Mouse (Mus musculus) heart, embryonic 13.5 days (tissue): ENCODE measurements around the gene Pex26. TPM values are rescaled to one million over a fixed set of nuclear protein-coding genes. Genes with fewer than 3 reads are reported as not detected.

ENCODE experiments used
- ATAC-seq: fragments of 200-750 bp; cut with Nextera tagmentation; 2 replicates; pipeline ENCODE4 v1.8.0; 2017; ENCODE audit warnings: moderate TSS enrichment; ENCODE audit not compliant: insufficient number of reproducible peaks, low FRiP score, low TSS enrichment; ENCODE audit errors: extremely low read depth
- H3K27ac ChIP-seq: fragments of 300-500 bp; sonication (generic); replicated peaks from 2 replicates; pipeline ENCODE4 v1.5.1; 2015; ENCODE audit warnings: moderate library complexity, mild to moderate bottlenecking, inconsistent platforms
- H3K27me3 ChIP-seq: fragments of 300-500 bp; sonication (generic); replicated peaks from 2 replicates; pipeline ENCODE4 v1.6.1; 2015; ENCODE audit warnings: mild to moderate bottlenecking, inconsistent platforms
- H3K36me3 ChIP-seq: fragments of 300-500 bp; sonication (generic); 2 replicates; pipeline ENCODE4 v1.6.1; 2015; ENCODE audit warnings: mild to moderate bottlenecking, inconsistent platforms
- H3K4me1 ChIP-seq: fragments of 300-500 bp; sonication (generic); 2 replicates; pipeline ENCODE4 v1.6.1; 2015; ENCODE audit warnings: inconsistent platforms
- H3K4me2 ChIP-seq: fragments of 300-500 bp; sonication (generic); 2 replicates; pipeline ENCODE4 v1.6.1; 2015; ENCODE audit warnings: inconsistent platforms, mild to moderate bottlenecking, moderate library complexity
- H3K4me3 ChIP-seq: fragments of 300-500 bp; sonication (generic); 2 replicates; pipeline ENCODE4 v1.5.1; 2015; ENCODE audit warnings: moderate library complexity, mild to moderate bottlenecking, inconsistent platforms
- H3K9ac ChIP-seq: fragments of 300-500 bp; sonication (generic); 2 replicates; pipeline ENCODE4 v1.6.1; 2015; ENCODE audit warnings: inconsistent platforms, mild to moderate bottlenecking, moderate library complexity
- H3K9me3 ChIP-seq: fragments of 300-500 bp; sonication (generic); 2 replicates; pipeline ENCODE4 v1.6.1; 2016; ENCODE audit warnings: inconsistent platforms
- WGBS: fragments of 180-500 bp; shearing (Covaris S2); methylation state at CpG from one replicate; pipeline ENCODE4 v1.1.7; 2015; ENCODE audit warnings: mixed read lengths; 5-methylcytosine and 5-hydroxymethylcytosine counted together
- polyA plus RNA-seq: library from polyadenylated mRNA; unstranded; fragments of >200 nt; fragmentation: Nextera tagmentation; extraction: Ambion mirVana; gene quantifications from 2 replicates; pipeline ENCODE4 v1.2.1, GENCODE M21; 2015

Pex26 gene
- polyA plus RNA-seq, 1 experiment from 2014 or later, result 4.7 TPM

DNA sequence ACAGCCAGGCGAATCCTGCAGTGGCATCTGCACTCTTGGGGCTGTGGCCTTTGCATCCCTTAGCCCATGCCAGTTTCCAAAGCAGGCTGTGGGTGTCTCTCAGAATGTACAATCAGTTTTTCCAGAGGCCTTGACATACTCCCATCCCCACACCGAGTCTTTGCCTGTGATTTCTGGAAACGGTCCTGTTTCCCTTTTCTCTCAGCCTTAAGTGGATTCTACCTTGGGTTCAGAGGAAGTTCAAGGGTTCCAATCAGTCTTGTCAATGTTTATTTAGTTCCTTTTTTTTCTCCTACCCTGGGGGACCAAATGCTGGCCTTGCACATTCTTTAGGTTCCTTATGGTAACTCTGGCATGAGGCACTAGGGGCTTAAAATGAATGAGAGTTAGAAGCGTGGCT is 36.7 kb upstream of the Pex26 start:
- no peaks in the 10 kb centered on the region for H3K27me3 ChIP-seq
- H3K9me3 ChIP-seq, result no peaks in the 10 kb centered on the region
- WGBS, result 34% methylated on average over 4 of the region's 4 CpGs
- peak overlapping the region; percentile 45 for H3K27ac ChIP-seq
- H3K4me1 ChIP-seq, result peaks cover 47% of the 10 kb centered on the region
- H3K4me3 ChIP-seq, result no peak overlapping the region
- ATAC-seq, result no peak
- H3K36me3 ChIP-seq, result no peaks in the 10 kb centered on the region
- H3K4me2 ChIP-seq, result no peak overlapping the region
- no peak overlapping the region for H3K9ac ChIP-seq

DNA sequence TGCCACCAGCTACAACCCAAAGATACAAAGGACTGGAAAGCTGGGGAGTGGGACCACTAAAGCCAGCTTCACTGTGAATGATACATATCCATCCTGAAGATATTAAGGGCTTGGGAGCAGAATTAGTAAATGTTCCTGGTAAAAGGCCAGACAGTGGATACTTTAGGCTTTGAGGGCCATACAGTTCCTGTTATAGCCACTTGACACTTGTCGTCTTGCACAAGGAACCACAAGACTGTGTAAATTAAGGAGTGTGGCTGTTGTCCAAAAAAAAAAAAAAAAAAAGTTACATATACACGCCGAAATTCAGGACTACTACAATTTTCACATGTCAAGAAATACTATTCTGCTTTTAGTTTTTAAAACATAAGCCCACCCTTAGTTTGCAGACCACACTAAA is 35.1 kb upstream of the Pex26 start:
- no peaks in the 10 kb centered on the region for H3K36me3 ChIP-seq
- no peak overlapping the region for H3K27ac ChIP-seq
- ATAC-seq, result no peak
- no peaks in the 10 kb centered on the region for H3K9me3 ChIP-seq
- peaks cover 52% of the 10 kb centered on the region for H3K4me1 ChIP-seq
- H3K4me2 ChIP-seq, result no peak overlapping the region
- no peak overlapping the region for H3K4me3 ChIP-seq
- no peak overlapping the region for H3K9ac ChIP-seq
- 50% methylated on average over 3 of the region's 3 CpGs for WGBS
- no peaks in the 10 kb centered on the region for H3K27me3 ChIP-seq

DNA sequence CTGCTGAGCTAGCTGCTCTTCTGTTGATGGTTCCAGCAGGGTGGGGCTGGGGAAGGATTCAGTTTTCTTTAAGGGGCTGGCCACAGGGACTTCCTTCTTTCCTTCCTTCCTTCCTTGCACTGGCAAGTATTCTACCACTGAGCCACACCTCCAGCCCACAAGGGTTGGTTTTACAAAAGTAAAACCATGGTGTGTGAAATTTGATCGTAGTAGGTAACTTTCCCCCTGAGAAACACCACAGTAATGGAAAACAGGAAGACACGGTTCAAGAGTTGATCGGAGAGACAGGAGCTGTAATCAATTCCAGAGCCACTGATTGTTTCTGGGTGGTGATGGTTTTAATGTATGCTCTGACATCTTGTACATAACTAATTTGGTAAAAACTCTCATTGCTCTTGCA is 34.0 kb upstream of the Pex26 start:
- H3K27me3 ChIP-seq, result no peaks in the 10 kb centered on the region
- no peak overlapping the region for H3K4me2 ChIP-seq
- ATAC-seq, result no peak
- H3K4me3 ChIP-seq, result no peak overlapping the region
- peaks cover 42% of the 10 kb centered on the region for H3K4me1 ChIP-seq
- H3K36me3 ChIP-seq, result no peaks in the 10 kb centered on the region
- H3K27ac ChIP-seq, result no peak overlapping the region
- H3K9me3 ChIP-seq, result no peaks in the 10 kb centered on the region
- 67% methylated on average over 3 of the region's 3 CpGs for WGBS
- no peak overlapping the region for H3K9ac ChIP-seq

DNA sequence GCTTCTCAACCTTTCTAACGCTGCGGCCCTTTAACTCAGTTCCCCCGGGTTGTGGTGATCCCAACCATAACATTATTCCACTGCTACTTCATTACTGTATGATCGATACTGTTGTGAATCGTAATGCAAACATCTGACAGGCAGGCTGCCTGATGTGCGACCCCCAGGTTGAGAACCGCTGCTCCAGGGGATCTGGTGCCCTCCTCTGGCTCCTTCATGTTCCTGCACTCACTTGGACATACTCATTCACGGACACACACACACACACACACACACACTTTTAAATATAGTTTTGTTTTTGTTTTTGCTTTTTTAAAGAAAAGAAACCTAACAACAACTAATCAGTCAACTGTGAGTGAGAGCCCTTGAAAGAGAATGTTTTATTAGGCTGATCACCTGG is 33.3 kb upstream of the Pex26 start:
- H3K36me3 ChIP-seq, result no peaks in the 10 kb centered on the region
- no peak for ATAC-seq
- no peaks in the 10 kb centered on the region for H3K9me3 ChIP-seq
- H3K4me1 ChIP-seq, result peaks cover 35% of the 10 kb centered on the region
- H3K27ac ChIP-seq, result no peak overlapping the region
- H3K27me3 ChIP-seq, result no peaks in the 10 kb centered on the region
- no peak overlapping the region for H3K9ac ChIP-seq
- H3K4me3 ChIP-seq, result no peak overlapping the region
- no peak overlapping the region for H3K4me2 ChIP-seq
- 91% methylated on average over 8 of the region's 8 CpGs for WGBS

DNA sequence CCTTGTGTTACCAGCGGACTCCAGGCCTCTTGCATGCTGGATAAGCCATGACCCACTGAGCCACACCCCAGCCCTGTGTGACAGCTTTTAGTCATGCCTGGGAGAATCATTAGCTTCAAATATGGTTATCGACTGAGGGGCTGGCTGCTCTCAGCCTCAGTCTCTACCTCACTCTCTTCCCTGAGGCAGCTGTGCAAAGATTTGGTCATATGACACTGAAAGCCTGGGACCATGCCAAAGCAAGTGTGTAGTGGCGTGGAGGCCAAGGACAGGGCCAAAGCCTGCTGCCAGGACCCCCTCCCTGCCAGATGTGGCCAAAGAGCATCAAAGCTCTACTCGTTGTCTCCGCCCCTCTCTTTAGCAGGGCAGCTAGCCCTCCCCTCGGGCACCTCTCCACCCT is 31.7 kb upstream of the Pex26 start:
- H3K36me3 ChIP-seq, result no peaks in the 10 kb centered on the region
- peaks cover 40% of the 10 kb centered on the region for H3K4me1 ChIP-seq
- H3K27me3 ChIP-seq, result no peaks in the 10 kb centered on the region
- H3K27ac ChIP-seq, result peak overlapping the region; percentile 70
- no peaks in the 10 kb centered on the region for H3K9me3 ChIP-seq
- 58% methylated on average over 6 of the region's 6 CpGs for WGBS
- no peak overlapping the region for H3K4me3 ChIP-seq
- no peak overlapping the region for H3K9ac ChIP-seq
- H3K4me2 ChIP-seq, result no peak overlapping the region
- ATAC-seq, result peak; percentile 25; the same call in 1 of the 2 replicates

DNA sequence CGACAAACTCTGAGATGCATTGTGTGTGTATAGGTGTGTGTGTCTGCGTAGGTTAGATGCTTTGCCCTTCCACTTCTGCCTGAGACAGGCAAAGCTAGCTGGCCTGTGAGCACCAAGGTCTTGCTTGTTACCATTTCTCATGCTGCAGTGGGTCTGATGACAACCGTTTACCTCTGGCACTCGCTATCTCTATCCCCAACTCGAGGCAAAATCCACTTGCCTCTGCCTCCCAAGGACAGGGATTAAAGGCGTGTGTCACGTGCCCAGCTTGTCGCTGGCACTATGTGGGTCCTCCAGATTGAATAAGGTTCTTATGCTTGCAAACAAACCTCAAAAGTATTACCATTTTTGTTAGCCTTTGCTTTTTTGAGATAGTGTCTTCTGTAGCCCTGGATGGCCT is 30.3 kb upstream of the Pex26 start:
- Histone ChIP-seq H3K9me3 (no peaks in the 10 kb centered on the region), H3K36me3 (no peaks in the 10 kb centered on the region), H3K9ac (no peak overlapping the region), H3K4me2 (no peak overlapping the region), H3K27ac (no peak overlapping the region), H3K4me3 (no peak overlapping the region), H3K4me1 (peaks cover 27% of the 10 kb centered on the region), H3K27me3 (no peaks in the 10 kb centered on the region)
- 59% methylated on average over 8 of the region's 8 CpGs for WGBS
- no peak for ATAC-seq

DNA sequence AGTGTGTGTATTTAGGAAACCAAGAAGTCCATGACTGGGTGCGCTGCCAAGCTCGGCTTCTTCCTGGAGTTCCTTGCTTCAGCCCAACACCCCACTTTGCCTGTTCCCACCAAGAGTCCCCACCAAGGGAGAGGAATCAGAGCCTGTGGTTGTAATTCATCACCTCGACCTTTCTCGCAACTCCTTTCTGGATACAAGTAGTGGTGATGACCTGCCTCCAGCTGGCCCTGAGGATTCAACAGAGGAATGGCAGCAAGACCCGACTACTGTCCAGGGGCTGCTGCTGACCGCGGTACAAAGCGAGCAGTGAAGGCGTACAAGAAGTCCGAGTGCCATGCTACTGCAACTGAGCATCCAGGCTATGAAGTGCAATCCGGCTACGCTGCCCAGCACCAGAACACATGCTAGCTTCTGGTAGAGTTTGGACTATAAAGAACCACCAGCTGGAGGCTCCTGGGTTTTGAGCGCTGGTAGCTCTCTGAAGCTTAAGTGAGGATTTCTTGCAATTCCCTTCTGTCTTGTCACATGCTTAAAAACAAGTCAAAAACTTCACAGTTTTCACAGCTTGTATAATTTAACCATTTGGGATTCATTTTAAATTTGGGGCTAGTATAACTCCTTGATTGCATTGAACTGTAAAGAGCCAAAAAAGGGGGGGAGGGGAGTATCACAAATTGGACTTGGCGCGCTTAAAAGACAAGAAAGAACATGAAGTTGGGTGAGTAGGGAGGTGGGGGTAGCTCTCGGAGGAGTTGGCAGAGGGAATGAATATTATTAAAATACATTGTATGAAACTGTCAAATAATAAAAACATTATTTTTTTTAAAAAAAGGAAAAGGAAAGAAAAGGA is 28.8 kb upstream of the Pex26 start:
- H3K9ac ChIP-seq, result no peak overlapping the region
- H3K4me2 ChIP-seq, result no peak overlapping the region
- no peak for ATAC-seq
- H3K4me3 ChIP-seq, result no peak overlapping the region
- 82% methylated on average over 16 of the region's 16 CpGs for WGBS
- H3K4me1 ChIP-seq, result peaks cover 31% of the 10 kb centered on the region
- H3K36me3 ChIP-seq, result no peaks in the 10 kb centered on the region
- no peaks in the 10 kb centered on the region for H3K27me3 ChIP-seq
- no peaks in the 10 kb centered on the region for H3K9me3 ChIP-seq
- no peak overlapping the region for H3K27ac ChIP-seq

DNA sequence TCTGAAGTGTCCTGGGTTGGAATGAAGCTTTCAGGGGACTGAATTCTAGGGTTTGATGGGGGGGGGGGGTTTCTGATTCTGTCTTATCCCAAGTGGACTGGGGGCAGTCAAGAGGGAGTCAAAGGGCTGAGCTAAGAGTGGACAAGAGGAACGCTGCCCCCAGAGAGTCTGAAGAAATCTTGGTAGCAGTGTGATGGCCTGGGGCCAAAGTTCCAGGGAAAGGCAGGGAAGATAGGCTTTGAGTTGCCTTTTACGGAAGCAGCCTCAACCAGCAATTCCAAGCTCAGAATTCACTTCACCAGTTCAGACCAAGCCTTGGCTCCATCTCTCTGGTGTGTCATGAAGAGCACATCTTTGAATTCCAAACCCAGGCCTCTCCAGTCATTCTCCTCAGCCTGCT is 27.4 kb upstream of the Pex26 start:
- no peak overlapping the region for H3K9ac ChIP-seq
- H3K27ac ChIP-seq, result peak overlapping the region; percentile 24; the same call in 1 of the 2 replicates
- 40% methylated on average over 2 of the region's 2 CpGs for WGBS
- ATAC-seq, result no peak
- no peak overlapping the region for H3K4me3 ChIP-seq
- H3K4me1 ChIP-seq, result peaks cover 45% of the 10 kb centered on the region
- no peaks in the 10 kb centered on the region for H3K9me3 ChIP-seq
- H3K4me2 ChIP-seq, result no peak overlapping the region
- no peaks in the 10 kb centered on the region for H3K27me3 ChIP-seq
- H3K36me3 ChIP-seq, result no peaks in the 10 kb centered on the region

DNA sequence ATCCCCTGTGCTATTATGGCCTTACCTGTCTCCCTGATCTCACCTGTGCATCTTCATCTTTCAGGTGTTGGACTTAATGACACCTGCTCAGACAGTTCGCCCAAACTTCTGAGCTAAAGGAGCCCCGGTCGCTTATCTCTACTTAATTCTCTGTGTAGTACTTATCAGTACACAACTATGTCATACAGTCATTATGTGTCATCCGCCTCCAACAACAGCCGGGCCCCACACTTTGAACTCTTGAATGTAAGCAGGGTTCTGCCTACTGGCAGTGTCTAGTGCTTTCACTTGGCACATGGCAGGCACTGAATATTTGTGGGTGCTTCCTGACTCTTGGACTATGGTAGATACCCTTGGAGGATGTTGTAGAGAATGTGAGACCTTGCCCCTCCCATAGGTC is 23.9 kb upstream of the Pex26 start:
- ATAC-seq, result no peak
- peak overlapping the region; percentile 63 for H3K27ac ChIP-seq

DNA sequence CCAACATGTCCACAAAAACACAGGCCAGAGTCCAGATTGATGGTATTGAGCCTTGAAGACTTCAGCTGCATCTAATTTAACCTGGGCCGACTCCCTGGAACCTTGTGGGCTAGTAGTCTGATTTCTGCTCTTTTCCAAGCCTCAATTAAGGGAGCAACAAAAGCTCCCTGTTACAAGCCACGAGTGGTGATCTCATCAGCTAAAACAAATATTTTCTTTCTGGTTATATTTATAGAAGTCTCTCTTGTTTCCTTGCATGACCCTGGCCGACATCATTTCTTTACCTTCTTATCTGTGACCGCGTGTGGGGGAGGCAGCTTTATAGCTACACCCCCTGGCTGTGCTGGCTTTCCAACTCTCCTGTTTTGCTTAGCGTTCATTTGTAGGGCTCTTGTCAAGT is 23.3 kb upstream of the Pex26 start:
- Histone ChIP-seq H3K9ac (no peak overlapping the region), H3K9me3 (no peaks in the 10 kb centered on the region), H3K4me3 (no peak overlapping the region), H3K36me3 (no peaks in the 10 kb centered on the region), H3K27me3 (no peaks in the 10 kb centered on the region), H3K4me2 (no peak overlapping the region), H3K27ac (peak overlapping the region; percentile 63), H3K4me1 (peaks cover 38% of the 10 kb centered on the region)
- WGBS, result 31% methylated on average over 6 of the region's 6 CpGs
- ATAC-seq, result no peak

More for the DNA sequence above, 23.9 kb upstream of the Pex26 start:
- no peaks in the 10 kb centered on the region for H3K36me3 ChIP-seq
- no peak overlapping the region for H3K4me2 ChIP-seq
- H3K4me3 ChIP-seq, result no peak overlapping the region
- H3K27me3 ChIP-seq, result no peaks in the 10 kb centered on the region
- H3K9ac ChIP-seq, result no peak overlapping the region
- 54% methylated on average over 5 of the region's 5 CpGs for WGBS
- H3K9me3 ChIP-seq, result no peaks in the 10 kb centered on the region
- peaks cover 38% of the 10 kb centered on the region for H3K4me1 ChIP-seq

DNA sequence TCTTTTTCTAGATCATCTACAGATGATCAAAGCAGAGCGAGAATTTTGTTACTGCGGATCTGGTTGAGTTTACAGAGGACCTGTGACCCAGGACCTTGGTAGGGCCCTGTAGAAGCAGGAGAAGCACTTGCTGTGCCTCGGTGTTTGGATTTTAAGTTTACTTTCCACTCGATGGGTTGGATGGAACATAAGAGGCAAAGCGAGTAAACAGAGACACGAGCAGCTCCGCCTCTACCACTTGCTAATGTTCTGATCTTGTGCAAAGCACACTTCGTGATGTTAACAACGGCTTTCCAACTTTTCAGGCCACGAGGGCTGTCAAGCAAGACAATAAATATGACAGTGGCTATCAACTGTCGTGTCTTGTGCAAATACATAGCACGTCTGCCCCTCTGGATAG is 20.9 kb upstream of the Pex26 start:
- Histone ChIP-seq H3K36me3 (no peaks in the 10 kb centered on the region), H3K9me3 (no peaks in the 10 kb centered on the region), H3K4me2 (no peak overlapping the region), H3K9ac (no peak overlapping the region), H3K4me1 (peaks cover 36% of the 10 kb centered on the region), H3K4me3 (no peak overlapping the region), H3K27me3 (no peaks in the 10 kb centered on the region), H3K27ac (no peak overlapping the region)
- WGBS, result 78% methylated on average over 12 of the region's 12 CpGs
- no peak for ATAC-seq

DNA sequence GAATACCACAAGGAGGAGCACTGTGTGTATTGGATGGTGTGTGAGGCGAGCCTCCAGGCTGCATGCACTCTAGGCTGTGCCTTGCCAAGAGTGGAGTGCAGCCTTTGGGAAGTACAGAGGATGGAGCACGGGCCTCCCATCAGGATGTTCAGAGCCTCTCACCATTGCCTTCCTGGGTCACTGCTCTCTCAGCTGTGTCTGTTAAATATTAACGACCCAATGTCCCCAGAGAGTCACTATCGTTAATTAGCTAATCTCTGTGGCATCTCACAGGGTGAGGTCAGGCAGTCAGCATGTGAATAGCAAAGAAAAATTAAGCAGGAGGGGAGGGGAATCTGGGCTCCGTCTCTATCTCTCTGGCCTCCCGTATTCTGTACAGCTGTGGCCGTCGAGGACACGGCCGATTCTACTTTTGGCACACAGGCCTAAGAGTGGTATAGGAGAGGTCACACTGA is 17.3 kb upstream of the Pex26 start:
- Histone ChIP-seq H3K27me3 (no peaks in the 10 kb centered on the region), H3K9ac (peak overlapping the region; percentile 19; the same call in 1 of the 2 replicates), H3K4me3 (no peak overlapping the region), H3K27ac (peak overlapping the region; percentile 12; the same call in 1 of the 2 replicates), H3K36me3 (no peaks in the 10 kb centered on the region), H3K4me2 (no peak overlapping the region), H3K4me1 (peaks cover 30% of the 10 kb centered on the region), H3K9me3 (no peaks in the 10 kb centered on the region)
- ATAC-seq, result no peak
- 27% methylated on average over 10 of the region's 10 CpGs for WGBS
